Mouse (Mus musculus): ENCODE measurements around the gene Ccser2. TPM values are rescaled to one million over a fixed set of nuclear protein-coding genes. Genes with fewer than 3 reads are reported as not detected.

The Ccser2 gene
- total RNA-seq, 2 experiments from 2014 or later: 123 to 124 TPM

DNA sequence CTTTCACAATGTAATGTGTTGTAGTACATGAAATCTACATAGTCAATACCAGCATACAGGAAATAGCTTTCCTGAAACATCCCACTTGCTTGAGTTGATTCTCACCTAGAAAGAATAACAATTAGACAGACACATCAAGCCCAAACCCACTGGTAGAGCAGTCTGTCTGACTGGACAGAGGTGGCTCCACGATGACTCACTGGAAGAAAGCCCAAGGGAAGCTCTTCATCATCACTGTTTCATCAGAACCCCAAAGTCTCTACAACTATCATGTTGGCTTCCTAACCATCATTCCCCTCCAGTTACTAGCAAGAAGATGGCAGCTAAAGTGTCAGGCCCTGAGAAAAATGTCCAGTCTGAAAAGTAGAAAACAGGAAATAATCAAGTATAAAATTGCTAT lies 83.5 kb downstream of the Ccser2 start:
- DNase-seq: no peak

GRCm38 (mm10) chr14:36883576-36883975 lies 85.0 kb downstream of the Ccser2 start:
- intact Hi-C loops (cut with DNase I): loop anchor here (10.0 kb wide), 1 partner anchor 51 kb away; no protein-coding TSS in a partner anchor
- no peak for DNase-seq

More for the DNA sequence above, 83.5 kb downstream of the Ccser2 start:
- intact Hi-C loops (cut with DNase I): loop anchor here (10.0 kb wide), 1 partner anchor 50 kb away; no protein-coding TSS in a partner anchor

- intact Hi-C loops (cut with DNase I): no loop called here
- DNase-seq: peak; percentile 76
These were observed 98.3 kb downstream of the Ccser2 start for GRCm38 (mm10) chr14:36870257-36870656.

GRCm38 (mm10) chr14:36868769-36869362 lies 99.7 kb downstream of the Ccser2 start:
- intact Hi-C loops (cut with DNase I): loop anchor here (10.0 kb wide), 1 partner anchor 256 kb away; no protein-coding TSS in a partner anchor
- DNase-seq: peak; percentile 49

GRCm38 (mm10) chr14:36866966-36867700 lies 101.4 kb downstream of the Ccser2 start:
- DNase-seq: peak; percentile 55
- intact Hi-C loops (cut with DNase I): loop anchor here (2.0 to 10.0 kb wide), 2 partner anchors 166 to 258 kb away; no protein-coding TSS in a partner anchor

- intact Hi-C loops (cut with DNase I): loop anchor here (10.0 kb wide), 1 partner anchor 261 kb away; no protein-coding TSS in a partner anchor
- peak; percentile 89 for DNase-seq
These were observed 104.6 kb downstream of the Ccser2 start for GRCm38 (mm10) chr14:36863877-36864489.

DNA sequence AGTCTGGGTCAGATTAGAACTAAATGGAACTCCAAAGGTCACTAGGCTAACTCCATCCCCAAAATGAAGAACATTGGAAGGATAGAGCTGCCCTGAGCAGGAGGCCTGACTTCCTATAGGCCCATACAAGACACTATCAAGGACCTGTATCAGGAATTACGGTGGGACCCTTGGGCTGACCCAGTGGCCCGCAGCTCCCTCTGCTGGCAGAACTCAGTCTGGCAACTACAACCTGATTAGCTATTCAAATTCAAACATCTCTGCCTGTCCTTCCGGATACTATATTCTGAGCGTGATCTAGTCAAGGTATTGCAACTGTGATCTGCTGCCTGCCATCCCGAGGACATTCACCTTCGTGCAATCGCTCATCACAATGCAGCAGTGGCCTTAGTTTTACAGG lies 106.2 kb downstream of the Ccser2 start:
- intact Hi-C loops (cut with DNase I): loop anchor here (10.0 kb wide), 1 partner anchor 262 kb away; no protein-coding TSS in a partner anchor
- peak; percentile 72 for DNase-seq

DNA sequence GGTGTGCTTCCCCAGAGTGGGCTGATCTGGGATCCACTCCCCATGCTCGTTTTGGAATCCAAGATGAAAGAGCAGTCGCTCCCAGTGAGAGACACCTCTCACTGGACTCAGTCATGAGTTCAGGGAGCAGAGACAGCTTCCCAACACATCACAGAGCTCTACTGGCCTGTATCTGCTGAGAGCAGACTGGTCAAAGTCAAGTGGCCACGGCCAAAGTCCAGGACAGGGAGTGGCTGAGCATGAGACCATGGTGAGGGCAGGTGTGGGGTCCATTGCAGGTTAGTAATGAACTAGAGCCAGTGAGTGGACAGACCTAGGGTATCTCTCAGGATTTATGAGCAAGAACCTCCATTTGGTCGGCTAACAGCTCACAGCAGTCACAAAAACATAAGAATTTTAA lies 109.6 kb downstream of the Ccser2 start:
- DNase-seq: no peak
- intact Hi-C loops (cut with DNase I): no loop called here

GRCm38 (mm10) chr14:36852972-36853371 lies 115.6 kb downstream of the Ccser2 start:
- intact Hi-C loops (cut with DNase I): no loop called here
- no peak for DNase-seq

- intact Hi-C loops (cut with DNase I): no loop called here
- no peak for DNase-seq
These were observed 119.7 kb downstream of the Ccser2 start for GRCm38 (mm10) chr14:36848860-36849259.

Other genes with a start within 250 kb of the Ccser2 start
- not detected for gene Rgr, start 80.2 kb upstream of the Ccser2 start, total RNA-seq (2021)
- gene Lrit1, start 86.1 kb upstream of the Ccser2 start, total RNA-seq (2021): not detected
- gene Lrit2, start 99.2 kb upstream of the Ccser2 start, total RNA-seq (2021): not detected
- gene Cdhr1, start 129.6 kb upstream of the Ccser2 start, total RNA-seq (2021): 10 to 100 TPM in 1 of 2 experiments, 1 to 10 TPM in 1; 9.4 to 11.5 TPM
- gene 2610528A11Rik, start 145.2 kb upstream of the Ccser2 start, total RNA-seq (2021): under 1 TPM; 0.54 to 0.72 TPM
- gene Ghitm, start 166.5 kb upstream of the Ccser2 start, total RNA-seq (2021): 100 to 1,000 TPM; 133 to 139 TPM

All from left cerebral cortex, postnatal 4 days (tissue).